Mouse (Mus musculus) G1E-ER4 (cell line): ENCODE data around the gene Glt8d2. TPM values are rescaled to one million over a fixed set of nuclear protein-coding genes. Genes with fewer than 3 reads are reported as not detected.
"Not testable (repeated sequence)": the region's sequence is repeated elsewhere in the genome, so short reads cannot be mapped to it uniquely, and the experiment has no call there.

Source experiments
- GATA1 ChIP-seq: IDR thresholded peaks from one replicate; pipeline ENCODE4 v1.8.0; 2012; ENCODE audit warnings: low read length, inconsistent platforms
- polyA plus RNA-seq: library from polyadenylated mRNA; stranded (reverse); fragments of >175 nt; gene quantifications from 2 replicates; pipeline ENCODE4 v1.2.3, GENCODE M21; 2012

The Glt8d2 gene
- polyA plus RNA-seq, 1 experiment, result not detected

DNA sequence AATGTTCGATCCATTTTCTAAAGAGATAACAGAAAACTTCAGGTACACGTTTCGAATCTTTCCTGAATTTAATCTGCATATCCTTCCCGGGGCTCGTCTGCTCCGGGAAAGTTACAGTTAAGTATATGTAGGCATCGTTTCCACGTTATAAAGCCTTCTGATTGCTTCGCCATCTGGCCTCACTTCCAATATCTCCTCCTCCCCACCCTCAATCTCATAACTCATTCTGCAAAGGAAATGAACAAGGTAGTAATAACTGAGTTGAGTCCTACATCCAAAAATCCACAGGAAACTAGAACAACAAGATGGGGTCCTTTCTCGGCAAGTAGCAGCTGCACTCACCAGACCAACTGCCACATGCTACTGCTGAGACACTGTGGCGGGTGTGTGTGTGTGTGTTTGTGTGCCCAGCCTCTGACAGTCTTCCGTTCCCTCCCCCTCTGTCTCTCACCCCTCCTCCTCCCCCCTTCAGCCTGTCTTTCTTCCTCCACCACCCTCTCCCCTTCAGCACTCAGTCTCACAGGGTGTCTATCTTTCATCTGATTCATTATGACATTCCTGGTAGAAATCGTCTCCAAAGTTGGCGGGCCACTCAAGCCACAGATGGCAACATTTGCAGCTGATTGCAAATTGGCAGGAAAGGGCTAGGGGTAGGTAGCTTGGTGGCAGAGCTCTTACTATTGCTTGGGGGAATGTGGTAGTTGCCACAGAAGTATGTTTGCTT lies 28.0 kb downstream of the Glt8d2 start:
- TF ChIP-seq GATA1, result no peak

DNA sequence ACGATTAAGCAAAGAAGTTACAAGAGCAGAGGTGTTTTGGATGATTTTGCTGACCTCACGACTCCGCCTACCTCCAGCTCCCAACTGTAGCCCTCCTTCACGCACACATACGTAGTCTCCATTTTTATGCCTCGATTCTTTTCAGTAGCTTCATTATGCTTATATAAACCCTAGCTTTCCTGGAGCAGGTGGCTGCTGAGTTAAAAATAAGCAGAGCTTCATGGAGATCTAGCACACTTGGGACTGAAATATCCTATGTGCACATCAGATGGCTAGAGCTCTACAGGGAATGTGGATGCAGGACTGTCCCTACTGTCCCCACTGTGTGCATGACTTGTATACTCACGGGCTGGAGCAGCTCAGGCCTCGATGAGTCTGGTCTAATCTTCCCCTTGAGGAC lies 28.6 kb downstream of the Glt8d2 start:
- no peak for TF ChIP-seq GATA1

DNA sequence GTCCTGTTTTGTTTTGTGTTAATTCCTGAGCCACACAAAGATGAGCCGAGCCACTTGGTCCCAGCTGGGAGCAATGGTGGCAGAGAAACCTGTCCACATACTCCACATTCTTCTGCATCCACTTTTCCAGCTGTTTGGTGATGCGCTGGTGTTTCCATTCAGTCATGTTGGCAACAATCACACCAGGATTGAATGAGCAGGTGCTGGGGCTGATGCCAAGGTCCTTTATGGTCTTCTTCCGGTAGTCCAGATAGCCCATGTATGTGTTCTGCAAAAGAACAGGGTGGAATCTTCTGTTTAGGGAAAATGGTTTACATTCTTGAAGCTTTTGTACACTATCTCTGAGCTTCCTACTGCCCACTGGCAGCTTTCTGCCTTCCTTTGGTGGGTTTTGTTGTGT lies 35.9 kb downstream of the Glt8d2 start:
- TF ChIP-seq GATA1, result no peak

DNA sequence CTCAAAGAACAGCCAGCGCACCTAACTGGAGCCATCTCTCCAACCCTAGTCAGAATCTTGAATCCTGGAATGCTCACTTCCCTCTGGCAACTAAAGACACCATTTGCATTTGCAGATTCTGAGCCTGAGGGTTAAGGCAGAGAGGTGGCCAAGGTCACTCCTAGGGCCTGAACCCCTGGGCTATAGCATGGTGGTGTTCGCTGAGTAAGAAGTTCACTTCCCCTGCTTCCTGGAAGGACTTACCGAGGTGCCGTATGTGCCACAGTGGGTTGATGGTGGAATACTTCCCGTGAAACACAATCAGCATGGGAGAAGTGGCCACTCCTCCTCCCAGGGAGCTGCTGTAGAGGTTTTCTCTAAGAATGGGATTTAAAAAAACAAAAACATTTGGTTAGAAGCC lies 37.8 kb downstream of the Glt8d2 start:
- TF ChIP-seq GATA1, result no peak

DNA sequence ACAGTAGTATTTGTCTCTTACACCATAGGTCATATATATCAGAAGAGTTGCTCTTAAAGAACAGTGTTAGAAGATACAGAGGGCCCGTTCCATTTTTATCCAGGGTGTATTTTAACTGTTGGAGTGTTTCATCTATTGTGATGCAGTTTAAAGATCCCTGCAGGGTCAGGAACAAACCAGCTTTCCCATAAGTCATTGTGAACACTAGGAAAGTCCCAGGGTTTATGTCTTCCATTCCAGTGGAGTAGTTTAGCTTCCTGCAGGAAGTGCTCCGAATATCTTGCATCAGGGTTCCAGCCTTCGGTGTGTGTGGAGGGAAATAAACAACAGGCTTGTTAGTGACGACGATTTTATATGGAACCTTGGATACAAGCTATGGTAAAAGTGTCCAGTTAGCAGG lies 39.2 kb downstream of the Glt8d2 start:
- TF ChIP-seq GATA1, result no peak

DNA sequence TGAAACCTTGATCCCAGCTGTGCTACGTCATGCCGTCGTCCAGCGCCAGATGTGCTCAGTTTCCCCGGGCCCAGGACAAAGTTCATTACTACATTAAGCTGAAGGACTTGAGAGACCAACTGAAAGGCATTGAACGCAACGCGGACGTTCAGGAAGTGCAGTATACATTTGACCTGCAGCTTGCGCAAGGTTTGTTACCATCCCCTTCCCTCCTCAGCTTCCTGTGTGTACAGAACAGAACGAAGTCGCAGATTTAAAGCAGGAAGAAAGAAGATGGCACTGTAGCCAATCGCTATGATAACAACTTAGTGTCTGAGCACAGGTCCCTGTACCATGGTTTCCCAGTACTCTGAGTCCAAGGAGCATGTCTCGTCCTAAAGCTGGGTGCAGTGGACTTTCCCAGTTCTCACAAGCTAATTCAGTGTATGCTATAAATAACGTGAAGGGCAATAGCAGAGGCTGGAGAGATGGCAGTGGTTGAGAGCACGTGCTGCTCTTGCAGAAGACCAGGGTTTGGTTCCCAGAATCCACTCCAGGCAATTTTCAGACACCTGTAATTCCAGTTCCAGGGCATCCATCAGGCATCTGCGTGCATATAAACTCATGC lies 43.1 kb downstream of the Glt8d2 start:
- TF ChIP-seq GATA1, result no peak

DNA sequence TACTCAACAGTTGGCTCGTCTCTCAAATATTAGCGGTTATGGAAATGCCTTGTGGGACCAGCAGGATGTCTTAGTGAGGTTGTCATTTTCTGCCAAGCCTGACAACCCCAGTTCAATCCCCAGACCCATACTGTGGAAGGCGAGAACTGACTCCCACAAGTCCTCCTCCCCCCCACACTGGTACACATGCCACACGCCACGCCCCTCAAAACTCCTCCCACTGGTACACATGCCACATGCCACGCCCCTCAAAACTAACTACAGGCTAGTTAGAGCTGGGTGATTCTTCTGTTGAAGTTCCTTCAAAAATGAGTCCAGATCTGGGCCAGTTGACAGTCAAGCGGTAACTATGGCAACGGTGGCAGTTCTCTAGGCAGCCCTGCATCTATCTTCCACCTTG lies 44.4 kb downstream of the Glt8d2 start:
- TF ChIP-seq GATA1, result no peak

DNA sequence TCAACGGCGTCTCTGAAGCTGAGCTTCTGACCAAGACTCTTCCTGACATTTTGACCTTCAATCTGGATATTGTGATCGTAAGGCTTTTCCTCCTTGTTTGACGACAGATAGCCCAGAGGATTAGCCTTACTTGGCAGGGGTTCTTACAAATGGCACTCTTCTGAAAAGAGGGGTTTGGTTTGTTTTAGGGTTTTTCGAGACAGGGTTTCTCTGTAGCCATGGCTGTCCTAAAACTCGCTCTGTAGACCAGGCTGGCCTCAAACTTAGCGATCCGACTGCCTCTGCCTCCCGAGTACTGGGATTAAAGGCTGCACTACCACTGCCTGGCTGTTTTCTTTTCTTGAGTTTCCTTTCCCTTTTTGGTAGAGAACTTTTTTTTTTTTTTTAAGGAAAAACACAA lies 49.0 kb downstream of the Glt8d2 start:
- no peak for TF ChIP-seq GATA1

DNA sequence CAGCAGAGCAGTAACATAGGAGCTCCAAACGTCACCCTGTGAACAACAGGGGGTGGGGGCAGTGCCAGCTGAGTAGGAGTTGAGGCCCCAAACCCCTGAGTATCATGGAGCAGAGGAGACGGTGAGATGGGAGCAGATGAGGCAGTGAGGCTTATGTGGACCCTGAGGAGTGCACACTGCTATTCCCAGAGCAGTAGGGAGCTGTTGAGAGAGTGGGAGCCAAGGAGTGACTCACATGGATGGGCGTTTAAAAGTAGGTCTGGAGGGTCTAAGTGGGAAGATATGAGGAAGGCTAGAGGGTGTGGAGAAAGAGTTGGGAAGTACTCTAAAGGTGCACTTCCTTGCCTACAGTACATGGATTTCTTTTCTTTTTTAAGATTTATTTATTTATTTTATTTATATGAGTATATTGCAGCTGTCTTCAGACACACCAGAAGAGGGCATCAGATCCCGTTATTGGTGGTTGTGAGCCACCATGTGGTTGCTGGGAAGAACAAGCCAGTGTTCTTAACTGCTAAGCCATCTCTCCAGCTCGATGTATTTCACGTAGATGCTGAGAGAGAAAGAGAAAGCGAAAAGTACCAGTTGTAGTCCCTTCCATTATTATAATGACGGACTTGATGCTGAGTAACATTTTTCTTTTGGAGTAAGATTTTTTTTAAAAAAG lies 51.3 kb downstream of the Glt8d2 start:
- TF ChIP-seq GATA1, result no peak

DNA sequence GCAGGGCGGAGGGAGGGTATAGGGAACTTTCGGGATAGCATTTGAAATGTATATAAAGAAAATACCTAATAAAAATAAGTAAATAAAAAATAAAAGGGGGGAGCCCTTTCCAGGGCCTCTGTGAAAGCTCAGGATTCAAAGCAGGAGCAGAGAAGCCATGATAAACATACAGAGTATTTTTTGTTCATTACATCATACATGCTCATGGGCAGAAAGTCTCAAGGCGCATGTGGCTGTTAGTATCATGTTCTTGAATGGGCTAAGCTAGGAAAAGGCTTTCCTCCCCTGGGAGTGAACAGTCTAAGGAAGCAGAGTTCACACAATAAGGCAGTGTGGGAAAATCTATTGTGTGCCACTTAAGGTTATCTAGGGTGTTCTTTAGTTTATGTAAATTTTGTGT lies 54.1 kb downstream of the Glt8d2 start:
- no peak for TF ChIP-seq GATA1

DNA sequence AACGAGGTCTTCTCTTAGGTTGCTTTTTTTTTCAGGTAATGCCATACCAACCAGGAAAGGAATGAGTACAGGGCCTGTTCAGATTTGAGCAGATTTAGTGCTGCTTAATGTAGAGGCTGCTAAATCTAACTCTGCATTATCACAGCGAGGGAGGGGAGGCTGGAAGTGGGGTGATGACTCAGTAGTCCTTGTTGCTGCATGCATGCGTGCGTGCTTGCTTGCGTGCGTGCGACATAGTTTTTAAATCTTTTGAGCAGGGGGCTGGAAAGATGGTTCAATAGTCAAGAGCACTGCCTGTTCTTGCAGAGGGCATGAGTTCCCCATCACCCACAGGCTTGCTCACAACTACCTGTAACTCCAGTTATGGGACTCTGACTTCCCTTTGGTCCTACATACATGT lies 56.1 kb downstream of the Glt8d2 start:
- no peak for TF ChIP-seq GATA1

DNA sequence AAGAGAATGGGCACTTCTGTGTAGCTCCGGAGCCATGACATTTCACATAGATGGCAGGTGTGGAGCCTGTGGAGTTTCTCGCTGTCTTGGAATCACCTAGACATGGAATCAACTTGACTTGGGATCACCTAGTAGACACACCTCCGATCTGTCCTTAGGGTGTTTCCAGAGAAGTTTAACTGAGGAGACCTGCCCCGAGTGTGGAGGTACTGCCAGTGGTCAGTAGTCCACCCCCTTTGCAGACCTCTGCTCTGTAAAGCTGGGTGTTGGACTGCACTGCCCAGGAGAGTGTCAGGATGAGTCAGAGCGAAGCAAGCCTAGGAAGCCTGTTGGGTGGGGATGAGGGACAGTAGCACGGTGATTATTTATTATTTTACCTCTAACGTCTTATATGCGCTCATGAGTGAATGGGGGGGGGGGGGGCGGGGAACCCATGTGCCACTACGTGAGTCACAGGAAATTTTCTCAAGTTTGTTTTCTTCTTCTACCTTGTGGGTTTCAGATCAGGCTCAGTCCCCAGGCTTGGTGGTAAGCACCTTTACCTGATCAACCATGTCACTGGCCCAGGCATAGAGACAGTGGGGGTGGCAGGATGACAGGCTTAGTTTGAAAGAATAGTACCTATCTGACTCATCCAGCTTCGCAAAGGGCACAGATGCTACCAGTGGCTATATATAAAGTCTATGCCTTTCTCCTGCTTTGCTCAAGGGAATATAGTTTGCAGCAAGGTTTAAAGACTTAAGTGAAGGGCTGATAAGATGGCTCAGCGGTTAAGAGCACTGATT lies 57.8 kb downstream of the Glt8d2 start:
- no peak for TF ChIP-seq GATA1

DNA sequence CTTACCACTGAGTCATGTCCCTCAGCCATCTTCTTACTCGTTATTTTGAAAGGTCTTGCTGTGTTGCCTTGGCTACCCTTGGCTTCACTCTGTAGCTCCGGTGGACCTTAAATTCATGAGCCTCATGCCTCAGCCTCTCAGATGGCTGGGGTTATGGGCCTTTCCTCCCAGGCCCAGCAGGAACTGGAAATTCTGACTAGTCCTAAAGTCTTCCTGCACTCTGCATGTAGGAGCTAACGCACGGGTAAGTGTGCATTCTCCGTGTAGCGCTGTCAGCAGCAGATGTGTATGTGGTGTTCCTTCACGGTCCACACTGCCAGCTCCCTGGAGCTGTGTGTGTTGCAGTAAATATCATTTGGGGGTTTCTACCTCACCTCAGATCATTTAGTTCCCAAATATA lies 59.3 kb downstream of the Glt8d2 start:
- TF ChIP-seq GATA1, result no peak

DNA sequence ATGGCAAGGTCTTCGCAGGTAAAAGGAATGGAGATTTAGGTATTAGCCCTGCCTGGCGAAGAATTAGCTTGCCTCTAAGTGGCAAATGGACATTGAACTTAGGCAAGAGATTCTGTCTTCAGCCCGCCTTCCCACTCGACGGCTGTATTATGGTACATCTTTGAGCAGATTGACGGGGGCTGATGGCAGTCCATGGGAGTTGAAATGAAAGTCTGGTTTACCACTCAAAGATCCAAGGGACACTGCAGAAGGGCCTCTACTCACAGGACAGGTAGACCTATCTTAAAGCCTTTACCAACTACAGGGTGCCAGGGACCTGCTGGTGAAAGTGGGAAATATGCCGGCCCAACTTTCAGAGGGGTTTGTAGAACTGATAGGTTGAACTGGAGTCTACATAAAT lies 60.0 kb downstream of the Glt8d2 start:
- no peak for TF ChIP-seq GATA1

DNA sequence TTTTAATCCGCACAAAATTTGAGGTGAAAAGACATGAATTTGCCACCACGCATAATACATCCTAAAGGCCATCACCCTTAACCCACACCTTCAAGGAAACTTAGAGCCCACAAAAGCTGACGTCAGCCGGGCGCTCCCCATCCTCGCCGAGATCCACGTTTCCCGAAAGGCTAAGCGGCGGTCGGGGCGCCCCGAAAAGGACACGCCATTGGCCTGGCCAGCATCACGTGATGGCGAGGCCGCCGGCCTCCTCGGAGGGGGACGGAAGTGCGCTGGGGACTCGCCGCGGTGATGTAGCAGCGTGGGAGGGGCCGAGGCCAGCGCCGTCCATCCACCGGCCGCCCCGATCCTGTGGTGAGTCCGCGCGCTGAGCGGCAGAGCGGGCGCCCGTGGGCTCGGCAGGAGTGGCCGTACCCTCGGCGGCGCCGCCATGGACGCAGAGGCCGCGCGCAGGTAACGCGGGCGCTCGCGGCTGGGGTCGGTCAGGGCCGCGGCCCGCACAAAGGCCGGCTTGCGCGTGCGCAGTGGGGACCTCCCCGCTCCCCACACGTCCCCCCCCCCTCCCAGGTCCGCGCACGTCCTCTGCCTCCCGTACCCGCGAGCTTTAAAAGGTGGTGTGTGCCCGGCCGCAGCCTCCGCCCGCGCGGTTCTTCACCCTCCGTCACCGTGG lies 60.7 kb downstream of the Glt8d2 start, which contains the start of gene Tdg:
TSS of gene Tdg (plus strand) at position 243 of the 670 bp plus-strand sequence.
- not testable (repeated sequence) for TF ChIP-seq GATA1
